ENCODE assay signal across 9 mouse cellular contexts in the genomic region with DNA sequence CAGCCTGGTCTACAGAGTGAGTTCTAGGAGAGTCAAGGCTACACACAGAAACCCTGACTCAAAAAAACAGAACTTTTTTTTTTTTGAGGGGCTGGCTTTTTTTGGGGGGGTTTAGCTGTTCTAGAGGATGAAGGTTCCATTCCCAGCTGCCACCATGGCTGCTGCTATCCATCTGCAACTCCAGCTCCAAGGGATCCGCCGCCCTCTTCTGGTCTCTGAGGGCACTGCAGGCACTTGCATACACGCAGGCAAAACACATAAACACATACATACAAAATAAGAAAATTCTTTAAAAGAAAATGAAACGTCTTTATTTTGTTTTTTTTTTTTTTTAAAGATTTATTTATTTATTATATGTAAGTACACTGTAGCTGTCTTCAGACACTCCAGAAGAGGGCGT. TPM values are rescaled to one million over a fixed set of nuclear protein-coding genes. Genes with fewer than 3 reads are reported as not detected.
DNase-seq lines count a peak whose midpoint lies in the region; TF ChIP-seq lines count a peak whose summit lies in the region.
"Had no signal": no experiment of that assay in that cellular context is flagged by ENCODE, and none has a peak within 500 bp of the region (broad histone marks: within the 10 kb centered on the region; RNA-seq: fewer than 3 reads in every experiment).

No protein-coding gene starts in this region.

- DNase-seq in adrenal gland, postnatal 10 days: peak; percentile 69
- no peak for DNase-seq in adrenal gland, adult 8-10 months
- peak in 1 of 2 experiments; percentile 29 for DNase-seq in left cerebral cortex, adult 2 months (ENCODE audit: extremely low spot score in 1 of 2, low spot score in 2 of 2)
- no peak for DNase-seq in left cerebral cortex, adult 8-10 months (ENCODE audit: low spot score in 2 of 2)
- peak; percentile 43 for DNase-seq in adipocyte (ENCODE audit: low spot score)
- peak; percentile 52 for DNase-seq in gastrocnemius, postnatal 10 days
- DNase-seq in lung, postnatal 4 days: peak; percentile 63 to 76
- peak; percentile 45 to 69 for DNase-seq in thymus, postnatal 10 days (ENCODE audit: low spot score in 2 of 2)

- intact Hi-C loops in left cerebral cortex, adult 2 months (cut with DNase I): loop anchor here (5.0 kb wide), 1 partner anchor 51 kb away; no protein-coding TSS in a partner anchor

- H3K4me3 ChIP-seq in left cerebral cortex, adult 2 months: no peak overlapping the region
- H3K4me3 ChIP-seq: heart, embryonic 15.5 days had no signal

- TF ChIP-seq CTCF in left cerebral cortex, adult 2 months (IDR thresholded peaks at IDR 0.05): peak; percentile 57

- no peak overlapping the region for H3K27ac ChIP-seq in left cerebral cortex, adult 2 months
- H3K27ac ChIP-seq: heart, embryonic 15.5 days had no signal

RNA-seq across cellular contexts. Expression of a gene that starts 11.6 kb away (rescaled TPM):
- 100 to 1,000 TPM; 270 to 283 TPM for total RNA-seq in adrenal gland, postnatal 10 days (2021)
- 100 to 1,000 TPM; 241 to 258 (median 257) TPM for total RNA-seq in adrenal gland, adult 8-10 months (2022)
- total RNA-seq in left cerebral cortex, adult 2 months (2021): 100 to 1,000 TPM; 319 to 322 TPM
- total RNA-seq in left cerebral cortex, adult 8-10 months (2022): 100 to 1,000 TPM; 311 to 328 (median 321) TPM
- total RNA-seq in gastrocnemius, postnatal 10 days (2021): 100 to 1,000 TPM; 151 to 159 TPM

RNA-seq across cellular contexts. Expression of a gene that starts 36.1 kb away (rescaled TPM):
- total RNA-seq in adrenal gland, postnatal 10 days (2021): 1 to 10 TPM; 3.8 to 4.3 TPM
- 10 to 100 TPM in 2 of 4 experiments, 1 to 10 TPM in 2; 4.8 to 11.3 (median 8.0) TPM for total RNA-seq in adrenal gland, adult 8-10 months (2022)
- 1 to 10 TPM; 3.4 to 3.9 TPM for total RNA-seq in left cerebral cortex, adult 2 months (2021)
- total RNA-seq in left cerebral cortex, adult 8-10 months (2022): 10 to 100 TPM in 2 of 4 experiments, 1 to 10 TPM in 2; 2.3 to 10.9 (median 6.9) TPM
- total RNA-seq in gastrocnemius, postnatal 10 days (2021): 1 to 10 TPM; 1.8 to 3.2 TPM

RNA-seq across cellular contexts. Expression of a gene that starts 37.5 kb away (rescaled TPM):
- 10 to 100 TPM; 17.9 to 20.5 TPM for total RNA-seq in adrenal gland, postnatal 10 days (2021)
- total RNA-seq in adrenal gland, adult 8-10 months (2022): 10 to 100 TPM; 22.4 to 25.4 (median 23.7) TPM
- total RNA-seq in left cerebral cortex, adult 2 months (2021): 10 to 100 TPM; 59.8 to 65.4 TPM
- 10 to 100 TPM; 58.8 to 65.9 (median 63.1) TPM for total RNA-seq in left cerebral cortex, adult 8-10 months (2022)
- total RNA-seq in gastrocnemius, postnatal 10 days (2021): 10 to 100 TPM in 1 of 2 experiments, 1 to 10 TPM in 1; 8.4 to 11.4 TPM

Comparison
In these comparisons a context has a peak if more than half of its experiments do, and no peak if none do; other contexts are left out.
1. DNase-seq: peak in adrenal gland, postnatal 10 days (single experiment), adipocyte (single experiment), gastrocnemius, postnatal 10 days (single experiment), lung, postnatal 4 days (2 of 2) and thymus, postnatal 10 days (2 of 2); none in adrenal gland, adult 8-10 months (single experiment) and left cerebral cortex, adult 8-10 months (0 of 2).